Mouse (Mus musculus) c-Kit-positive CD71-positive TER-119-negative erythroid progenitor cells, embryonic 14.5 days (primary cell): ENCODE measurements around the gene Hist1h4f.

Experiments
- DNase-seq: peaks from one replicate; pipeline ENCODE4 v3.0.0-alpha.2; 2013; ENCODE audit warnings: low read depth

The Hist1h4f gene

GRCm38 (mm10) chr13:23513517-23513916 is 37.9 kb downstream of the Hist1h4f start:
- DNase-seq: no peak

GRCm38 (mm10) chr13:23510127-23510526 is 41.3 kb downstream of the Hist1h4f start:
- no peak for DNase-seq

- no peak for DNase-seq
Measured at GRCm38 (mm10) chr13:23506819-23507515, 44.5 kb downstream of the Hist1h4f start.

- no peak for DNase-seq
Measured at GRCm38 (mm10) chr13:23506351-23506750, 45.1 kb downstream of the Hist1h4f start.

GRCm38 (mm10) chr13:23505662-23506345 is 45.6 kb downstream of the Hist1h4f start:
- no peak for DNase-seq

- no peak for DNase-seq
Measured at GRCm38 (mm10) chr13:23503797-23504196, 47.7 kb downstream of the Hist1h4f start.

GRCm38 (mm10) chr13:23502916-23503315 is 48.5 kb downstream of the Hist1h4f start:
- DNase-seq: no peak

GRCm38 (mm10) chr13:23502031-23502567 is 49.3 kb downstream of the Hist1h4f start:
- no peak for DNase-seq

GRCm38 (mm10) chr13:23501511-23501910 is 49.9 kb downstream of the Hist1h4f start:
- no peak for DNase-seq
